Mouse (Mus musculus): ENCODE results near the gene Clec16a. TPM values are rescaled to one million over a fixed set of nuclear protein-coding genes. Genes with fewer than 3 reads are reported as not detected.
A peak's percentile ranks its signal among the peaks of the same experiment; 100 is the strongest.

Gene Clec16a
- polyA plus RNA-seq, 1 experiment, result 25.2 TPM

GRCm38 (mm10) chr16:10736364-10736763, 191.2 kb downstream of the Clec16a start:
- WGBS, result 89% methylated on average over 10 of the region's 10 CpGs
- no peaks in the 10 kb centered on the region for H3K36me3 ChIP-seq (ENCODE audit: control insufficient read depth, insufficient read depth, low read length)
- H3K27ac ChIP-seq (ENCODE audit: control insufficient read depth, insufficient read depth, low read length), result no peak overlapping the region
- DNase-seq, result no peak
- no peak for TF ChIP-seq CTCF (IDR thresholded peaks at IDR 0.05; ENCODE audit: borderline replicate concordance, control insufficient read depth, extremely low read depth, insufficient read depth, low read length, poor library complexity)
- no peak for TF ChIP-seq POLR2A (IDR thresholded peaks at IDR 0.05; ENCODE audit: control insufficient read depth, extremely low read depth, insufficient read depth, low read length, poor library complexity)
- H3K27me3 ChIP-seq (ENCODE audit: control insufficient read depth, insufficient read depth, low read length), result no peaks in the 10 kb centered on the region
- H3K4me1 ChIP-seq (replicated peaks; ENCODE audit: control insufficient read depth, insufficient read depth, low read length), result peaks cover 72% of the 10 kb centered on the region
- H3K4me3 ChIP-seq (ENCODE audit: control insufficient read depth, insufficient read depth, low read length), result no peak overlapping the region

GRCm38 (mm10) chr16:10737571-10737970, 192.4 kb downstream of the Clec16a start:
- TF ChIP-seq CTCF (IDR thresholded peaks at IDR 0.05; ENCODE audit: borderline replicate concordance, control insufficient read depth, extremely low read depth, insufficient read depth, low read length, poor library complexity) (no peak), POLR2A (IDR thresholded peaks at IDR 0.05; ENCODE audit: control insufficient read depth, extremely low read depth, insufficient read depth, low read length, poor library complexity) (no peak)
- Histone ChIP-seq H3K27ac (ENCODE audit: control insufficient read depth, insufficient read depth, low read length) (no peak overlapping the region), H3K4me3 (ENCODE audit: control insufficient read depth, insufficient read depth, low read length) (no peak overlapping the region), H3K27me3 (ENCODE audit: control insufficient read depth, insufficient read depth, low read length) (no peaks in the 10 kb centered on the region), H3K36me3 (ENCODE audit: control insufficient read depth, insufficient read depth, low read length) (no peaks in the 10 kb centered on the region), H3K4me1 (replicated peaks; ENCODE audit: control insufficient read depth, insufficient read depth, low read length) (peaks cover 70% of the 10 kb centered on the region)
- no peak for DNase-seq
- WGBS, result 92% methylated on average over 2 of the region's 2 CpGs

GRCm38 (mm10) chr16:10738866-10739265, 193.7 kb downstream of the Clec16a start:
- DNase-seq, result no peak
- WGBS, result 92% methylated on average over 3 of the region's 3 CpGs
- Histone ChIP-seq H3K4me1 (replicated peaks; ENCODE audit: control insufficient read depth, insufficient read depth, low read length) (peaks cover 71% of the 10 kb centered on the region), H3K4me3 (ENCODE audit: control insufficient read depth, insufficient read depth, low read length) (no peak overlapping the region), H3K36me3 (ENCODE audit: control insufficient read depth, insufficient read depth, low read length) (no peaks in the 10 kb centered on the region), H3K27ac (ENCODE audit: control insufficient read depth, insufficient read depth, low read length) (no peak overlapping the region), H3K27me3 (ENCODE audit: control insufficient read depth, insufficient read depth, low read length) (no peaks in the 10 kb centered on the region)
- TF ChIP-seq CTCF (IDR thresholded peaks at IDR 0.05; ENCODE audit: borderline replicate concordance, control insufficient read depth, extremely low read depth, insufficient read depth, low read length, poor library complexity) (no peak), POLR2A (IDR thresholded peaks at IDR 0.05; ENCODE audit: control insufficient read depth, extremely low read depth, insufficient read depth, low read length, poor library complexity) (no peak)

DNA sequence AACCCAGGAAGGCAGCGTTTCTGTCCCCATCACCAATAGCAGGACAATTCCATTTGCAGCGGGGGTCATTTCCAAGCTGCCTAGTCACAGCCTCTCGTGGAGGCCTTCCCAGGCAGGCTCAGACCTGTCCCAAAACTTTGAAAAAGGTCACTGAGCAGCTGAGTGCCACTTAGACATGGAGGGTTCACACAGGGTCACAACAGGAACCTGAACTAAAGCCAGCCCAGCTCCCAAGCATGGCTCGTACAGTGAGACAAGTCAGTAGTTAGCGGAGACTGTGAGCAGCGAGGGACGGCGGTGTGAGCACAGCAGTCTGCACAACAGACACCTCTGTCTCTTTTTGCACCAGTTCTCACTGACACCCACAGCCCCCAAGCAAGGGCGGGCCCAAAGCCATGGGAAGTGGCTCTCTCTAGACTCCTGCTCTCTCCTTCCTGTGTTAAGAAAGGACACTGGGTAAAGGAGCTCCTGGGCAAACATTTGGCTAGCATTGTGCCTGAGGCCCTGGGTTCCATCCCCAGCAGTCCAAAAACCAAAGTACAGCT, 194.8 kb downstream of the Clec16a start:
- WGBS, result 61% methylated on average over 9 of the region's 9 CpGs
- no peak overlapping the region for H3K4me3 ChIP-seq (ENCODE audit: control insufficient read depth, insufficient read depth, low read length)
- peaks cover 80% of the 10 kb centered on the region for H3K4me1 ChIP-seq (replicated peaks; ENCODE audit: control insufficient read depth, insufficient read depth, low read length)
- H3K36me3 ChIP-seq (ENCODE audit: control insufficient read depth, insufficient read depth, low read length), result no peaks in the 10 kb centered on the region
- TF ChIP-seq POLR2A (IDR thresholded peaks at IDR 0.05; ENCODE audit: control insufficient read depth, extremely low read depth, insufficient read depth, low read length, poor library complexity) (0 out of 2 replicates have a peak, but pooled peaks have one; percentile 28), CTCF (IDR thresholded peaks at IDR 0.05; ENCODE audit: borderline replicate concordance, control insufficient read depth, extremely low read depth, insufficient read depth, low read length, poor library complexity) (no peak)
- no peaks in the 10 kb centered on the region for H3K27me3 ChIP-seq (ENCODE audit: control insufficient read depth, insufficient read depth, low read length)
- peak overlapping the region; percentile 72 for H3K27ac ChIP-seq (ENCODE audit: control insufficient read depth, insufficient read depth, low read length)
- peak; percentile 34 for DNase-seq

DNA sequence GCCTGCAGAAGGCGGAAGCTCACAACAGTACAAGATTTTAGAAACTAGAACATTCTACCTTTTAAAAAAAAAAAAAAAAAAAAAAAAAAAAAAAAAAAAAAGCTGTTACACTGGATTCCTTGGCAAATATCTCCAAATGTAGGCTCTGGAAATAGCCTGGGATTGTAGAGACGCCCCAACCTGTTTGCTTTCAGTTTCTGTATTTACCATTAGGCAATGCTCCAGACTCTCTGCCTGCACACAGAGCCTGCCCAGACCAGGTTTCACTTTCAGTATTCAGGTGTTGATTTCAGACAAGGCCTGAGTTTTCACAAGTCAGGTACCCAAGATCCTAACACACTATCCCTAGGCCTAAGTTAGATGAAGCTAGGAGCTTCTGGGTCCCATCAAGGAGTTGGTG, 195.9 kb downstream of the Clec16a start:
- H3K27me3 ChIP-seq (ENCODE audit: control insufficient read depth, insufficient read depth, low read length), result no peaks in the 10 kb centered on the region

DNA sequence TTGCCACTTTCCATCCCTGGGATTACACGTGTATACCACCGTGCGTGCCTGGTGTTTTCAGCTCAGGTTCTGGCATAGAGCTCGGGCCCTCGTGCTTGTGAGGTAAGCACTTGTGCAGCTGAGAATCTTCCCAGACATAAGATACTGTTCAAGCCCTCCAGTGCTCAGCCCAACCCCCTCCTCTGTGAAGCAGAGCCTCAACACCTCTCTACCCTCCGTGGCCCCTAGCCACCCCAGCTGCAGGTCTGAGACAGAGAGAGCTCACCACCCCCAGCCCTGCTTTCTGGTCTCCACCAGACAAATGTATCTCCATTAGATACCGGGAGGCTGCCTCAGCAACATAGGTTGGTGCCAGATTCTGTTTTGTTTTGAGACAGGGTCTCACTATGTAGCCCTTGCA, 204.1 kb downstream of the Clec16a start:
- 60% methylated on average over 7 of the region's 7 CpGs for WGBS
- TF ChIP-seq POLR2A (IDR thresholded peaks at IDR 0.05; ENCODE audit: control insufficient read depth, extremely low read depth, insufficient read depth, low read length, poor library complexity) (no peak), CTCF (IDR thresholded peaks at IDR 0.05; ENCODE audit: borderline replicate concordance, control insufficient read depth, extremely low read depth, insufficient read depth, low read length, poor library complexity) (no peak)
- DNase-seq, result peak; percentile 36
- no peaks in the 10 kb centered on the region for H3K27me3 ChIP-seq (ENCODE audit: control insufficient read depth, insufficient read depth, low read length)
- H3K4me1 ChIP-seq (replicated peaks; ENCODE audit: control insufficient read depth, insufficient read depth, low read length), result peaks cover 56% of the 10 kb centered on the region
- no peak overlapping the region for H3K4me3 ChIP-seq (ENCODE audit: control insufficient read depth, insufficient read depth, low read length)
- H3K27ac ChIP-seq (ENCODE audit: control insufficient read depth, insufficient read depth, low read length), result peak overlapping the region; percentile 40; the same call in 1 of the 2 replicates
- no peaks in the 10 kb centered on the region for H3K36me3 ChIP-seq (ENCODE audit: control insufficient read depth, insufficient read depth, low read length)

More for the DNA sequence above, 195.9 kb downstream of the Clec16a start:
- Histone ChIP-seq H3K4me1 (replicated peaks; ENCODE audit: control insufficient read depth, insufficient read depth, low read length) (peaks cover 85% of the 10 kb centered on the region), H3K36me3 (ENCODE audit: control insufficient read depth, insufficient read depth, low read length) (no peaks in the 10 kb centered on the region), H3K4me3 (ENCODE audit: control insufficient read depth, insufficient read depth, low read length) (no peak overlapping the region), H3K27ac (ENCODE audit: control insufficient read depth, insufficient read depth, low read length) (peak overlapping the region; percentile 66)
- WGBS, result 46% methylated on average over 2 of the region's 2 CpGs
- no peak for TF ChIP-seq POLR2A (IDR thresholded peaks at IDR 0.05; ENCODE audit: control insufficient read depth, extremely low read depth, insufficient read depth, low read length, poor library complexity)
- no peak for TF ChIP-seq CTCF (IDR thresholded peaks at IDR 0.05; ENCODE audit: borderline replicate concordance, control insufficient read depth, extremely low read depth, insufficient read depth, low read length, poor library complexity)
- DNase-seq, result no peak

- Histone ChIP-seq H3K27me3 (ENCODE audit: control insufficient read depth, insufficient read depth, low read length) (no peaks in the 10 kb centered on the region), H3K36me3 (ENCODE audit: control insufficient read depth, insufficient read depth, low read length) (no peaks in the 10 kb centered on the region), H3K4me1 (replicated peaks; ENCODE audit: control insufficient read depth, insufficient read depth, low read length) (peaks cover 54% of the 10 kb centered on the region), H3K4me3 (ENCODE audit: control insufficient read depth, insufficient read depth, low read length) (no peak overlapping the region), H3K27ac (ENCODE audit: control insufficient read depth, insufficient read depth, low read length) (no peak overlapping the region)
- TF ChIP-seq POLR2A (IDR thresholded peaks at IDR 0.05; ENCODE audit: control insufficient read depth, extremely low read depth, insufficient read depth, low read length, poor library complexity) (no peak), CTCF (IDR thresholded peaks at IDR 0.05; ENCODE audit: borderline replicate concordance, control insufficient read depth, extremely low read depth, insufficient read depth, low read length, poor library complexity) (no peak)
- WGBS, result 61% methylated on average over 7 of the region's 7 CpGs
- DNase-seq, result no peak
Observed at GRCm38 (mm10) chr16:10749824-10750223, 204.7 kb downstream of the Clec16a start.
